In genomic region chr9:44318076-44318825, GRCm38 (mm10) we compare ENCODE assay signal across 7 mouse cellular contexts. TPM values are rescaled to one million over a fixed set of nuclear protein-coding genes. Genes with fewer than 3 reads are reported as not detected.
DNase-seq lines count a peak whose midpoint lies in the region; ATAC-seq lines count a peak whose summit lies in the region.

No protein-coding gene starts in this region.

- no peaks in the 10 kb centered on the region for H3K9me3 ChIP-seq in hindbrain, embryonic 14.5 days (ENCODE audit: control insufficient read depth, low read length)
- H3K9me3 ChIP-seq in liver, embryonic 11.5 days (ENCODE audit: control insufficient read depth, low read length): no peaks in the 10 kb centered on the region

- peak overlapping the region; percentile 73 for H3K4me3 ChIP-seq in hindbrain, embryonic 14.5 days (replicated peaks; ENCODE audit: low read length)
- peak overlapping the region; percentile 90 for H3K4me3 ChIP-seq in liver, embryonic 11.5 days (ENCODE audit: low read depth, low read length)

- WGBS in hindbrain, embryonic 14.5 days: 68% methylated on average over 5 of the region's 5 CpGs
- WGBS in liver, embryonic 11.5 days: 56% methylated on average over 5 of the region's 5 CpGs

- H3K9ac ChIP-seq in hindbrain, embryonic 14.5 days: peak overlapping the region; percentile 88
- peak overlapping the region; percentile 76; the same call in 1 of the 2 replicates for H3K9ac ChIP-seq in liver, embryonic 11.5 days (ENCODE audit: low read depth, low read length)

- H3K36me3 ChIP-seq in hindbrain, embryonic 14.5 days (replicated peaks; ENCODE audit: control insufficient read depth, insufficient read depth): peaks cover 33% of the 10 kb centered on the region
- peaks cover 13% of the 10 kb centered on the region for H3K36me3 ChIP-seq in liver, embryonic 11.5 days (ENCODE audit: control insufficient read depth, insufficient read depth, low read length)

- no peak for ATAC-seq in hindbrain, embryonic 14.5 days (ENCODE audit: low FRiP score)
- no peak for ATAC-seq in liver, embryonic 11.5 days (replicated peaks; ENCODE audit: low FRiP score)
- ATAC-seq in inflammation-experienced regulatory T-cells, adult 6 months: no peak

- peaks cover 36% of the 10 kb centered on the region for H3K4me1 ChIP-seq in hindbrain, embryonic 14.5 days (replicated peaks; ENCODE audit: control insufficient read depth, insufficient read depth, low read length)
- peaks cover 25% of the 10 kb centered on the region for H3K4me1 ChIP-seq in liver, embryonic 11.5 days (replicated peaks; ENCODE audit: control insufficient read depth, insufficient read depth, low read length)

- DNase-seq in retina, adult 2 months (ENCODE audit: low read depth, low spot score): peak; percentile 76
- no peak for DNase-seq in retina, embryonic 14.5 days (ENCODE audit: low spot score)
- no peak for DNase-seq in hindbrain, embryonic 14.5 days (ENCODE audit: low spot score)
- DNase-seq in liver, embryonic 11.5 days (ENCODE audit: low spot score): no peak
- DNase-seq in yolk sac, embryonic 10.5 days (ENCODE audit: low spot score): peak; percentile 80
- DNase-seq in adipocyte (ENCODE audit: low spot score): no peak

- no peak overlapping the region for H3K27ac ChIP-seq in hindbrain, embryonic 14.5 days
- H3K27ac ChIP-seq in liver, embryonic 11.5 days (ENCODE audit: low read depth, low read length): no peak overlapping the region

- H3K4me2 ChIP-seq in hindbrain, embryonic 14.5 days (replicated peaks): peak overlapping the region; percentile 93
- H3K4me2 ChIP-seq in liver, embryonic 11.5 days: peak overlapping the region; percentile 97

- no peaks in the 10 kb centered on the region for H3K27me3 ChIP-seq in hindbrain, embryonic 14.5 days (ENCODE audit: control insufficient read depth, insufficient read depth, low read length)
- no peaks in the 10 kb centered on the region for H3K27me3 ChIP-seq in liver, embryonic 11.5 days (replicated peaks; ENCODE audit: control insufficient read depth, insufficient read depth, low read length)

RNA-seq across cellular contexts. Expression of gene C2cd2l, which starts 1.8 kb away (rescaled TPM):
- 24.0 and 25.6 TPM in 2 replicates for polyA plus RNA-seq in hindbrain, embryonic 14.5 days (2014; fragmentation: Nextera tagmentation; extraction: Ambion mirVana)
- polyA plus RNA-seq in liver, embryonic 11.5 days (2014; fragmentation: Nextera tagmentation; extraction: Ambion mirVana): 8.9 and 9.3 TPM in 2 replicates
- 1 to 10 TPM; 1.7 to 3.1 (median 2.8) TPM for polyA plus RNA-seq in inflammation-experienced regulatory T-cells, adult 6 months (2017; shearing (Covaris generic))

RNA-seq across cellular contexts. Expression of gene Dpagt1, which starts 7.6 kb away (rescaled TPM):
- polyA plus RNA-seq in hindbrain, embryonic 14.5 days (2014; fragmentation: Nextera tagmentation; extraction: Ambion mirVana): 34.6 and 36.1 TPM in 2 replicates
- 39.5 and 41.9 TPM in 2 replicates for polyA plus RNA-seq in liver, embryonic 11.5 days (2014; fragmentation: Nextera tagmentation; extraction: Ambion mirVana)
- 10 to 100 TPM; 11.1 to 17.6 (median 13.1) TPM for polyA plus RNA-seq in inflammation-experienced regulatory T-cells, adult 6 months (2017; shearing (Covaris generic))

RNA-seq across cellular contexts. Expression of gene Hinfp, which starts 12.8 kb away (rescaled TPM):
- 17.4 and 17.9 TPM in 2 replicates for polyA plus RNA-seq in hindbrain, embryonic 14.5 days (2014; fragmentation: Nextera tagmentation; extraction: Ambion mirVana)
- 19.3 and 20.2 TPM in 2 replicates for polyA plus RNA-seq in liver, embryonic 11.5 days (2014; fragmentation: Nextera tagmentation; extraction: Ambion mirVana)
- polyA plus RNA-seq in inflammation-experienced regulatory T-cells, adult 6 months (2017; shearing (Covaris generic)): 10 to 100 TPM; 16.2 to 24.6 (median 18.9) TPM

RNA-seq across cellular contexts. Expression of gene H2afx, which starts 16.2 kb away (rescaled TPM):
- polyA plus RNA-seq in hindbrain, embryonic 14.5 days (2014; fragmentation: Nextera tagmentation; extraction: Ambion mirVana): 102 and 107 TPM in 2 replicates
- 250 TPM in 2 replicates for polyA plus RNA-seq in liver, embryonic 11.5 days (2014; fragmentation: Nextera tagmentation; extraction: Ambion mirVana)
- polyA plus RNA-seq in inflammation-experienced regulatory T-cells, adult 6 months (2017; shearing (Covaris generic)): 10 to 100 TPM; 14.3 to 61.7 (median 16.1) TPM

RNA-seq across cellular contexts. Expression of gene Hmbs, which starts 25.8 kb away (rescaled TPM):
- 60.8 and 62.2 TPM in 2 replicates for polyA plus RNA-seq in hindbrain, embryonic 14.5 days (2014; fragmentation: Nextera tagmentation; extraction: Ambion mirVana)
- polyA plus RNA-seq in liver, embryonic 11.5 days (2014; fragmentation: Nextera tagmentation; extraction: Ambion mirVana): 879 and 949 TPM in 2 replicates
- 10 to 100 TPM; 24.7 to 35.8 (median 25.4) TPM for polyA plus RNA-seq in inflammation-experienced regulatory T-cells, adult 6 months (2017; shearing (Covaris generic))

Comparison
In these comparisons a context has a peak if more than half of its experiments do, and no peak if none do; other contexts are left out.
1. DNase-seq: peak in retina, adult 2 months (single experiment) and yolk sac, embryonic 10.5 days (single experiment); none in retina, embryonic 14.5 days (single experiment), hindbrain, embryonic 14.5 days (single experiment), liver, embryonic 11.5 days (single experiment) and adipocyte (single experiment).